Mouse (Mus musculus) bone marrow, adult 2 months (tissue): Measurements from ENCODE around the gene Pus10. TPM values are rescaled to one million over a fixed set of nuclear protein-coding genes. Genes with fewer than 3 reads are reported as not detected.
A peak's percentile ranks its signal among the peaks of the same experiment; 100 is the strongest.

Experiments
- H3K27ac ChIP-seq: fragments of 200-500 bp; 2 replicates; pipeline ENCODE4 v1.5.1; 2012; ENCODE audit warnings: low read depth, mild to moderate bottlenecking, control low read depth, inconsistent platforms, low read length; ENCODE audit not compliant: control insufficient read depth, poor library complexity, insufficient read depth
- H3K4me1 ChIP-seq: fragments of 200-500 bp; 2 replicates; pipeline ENCODE4 v1.6.1; 2011; ENCODE audit warnings: low read length; ENCODE audit not compliant: control insufficient read depth, insufficient read depth
- H3K4me3 ChIP-seq: fragments of 200-500 bp; replicated peaks from 2 replicates; pipeline ENCODE3; 2011; ENCODE audit warnings: mild to moderate bottlenecking, low read depth, low read length, control low read depth; ENCODE audit not compliant: control insufficient read depth
- CTCF ChIP-seq: fragments of 200-500 bp; IDR thresholded peaks from 2 replicates; pipeline ENCODE4 v1.5.1; 2011; ENCODE audit warnings: low read length, control low read depth; ENCODE audit not compliant: control insufficient read depth, insufficient read depth
- POLR2A ChIP-seq: fragments of 200-500 bp; IDR thresholded peaks from 2 replicates; pipeline ENCODE4 v1.6.1; 2011; ENCODE audit warnings: low read depth, mild to moderate bottlenecking, control low read depth, low read length, borderline replicate concordance; ENCODE audit not compliant: control insufficient read depth
- whole genome bisulfite sequencing: fragments of 180-500 bp; shearing (Covaris S2); methylation state at CpG from one replicate; pipeline ENCODE4 v1.1.7; 2018; 5-methylcytosine and 5-hydroxymethylcytosine counted together
- polyA plus RNA-seq: library from polyadenylated mRNA; stranded (reverse); fragments of >200 nt; gene quantifications from 2 replicates; pipeline ENCODE4 v1.2.4, GENCODE M21; 2011; ENCODE audit warnings: low replicate concordance; ENCODE audit not compliant: missing spikeins, insufficient read depth, insufficient read length

Gene Pus10
- polyA plus RNA-seq: 9.9 and 12.0 TPM in 2 replicates

DNA sequence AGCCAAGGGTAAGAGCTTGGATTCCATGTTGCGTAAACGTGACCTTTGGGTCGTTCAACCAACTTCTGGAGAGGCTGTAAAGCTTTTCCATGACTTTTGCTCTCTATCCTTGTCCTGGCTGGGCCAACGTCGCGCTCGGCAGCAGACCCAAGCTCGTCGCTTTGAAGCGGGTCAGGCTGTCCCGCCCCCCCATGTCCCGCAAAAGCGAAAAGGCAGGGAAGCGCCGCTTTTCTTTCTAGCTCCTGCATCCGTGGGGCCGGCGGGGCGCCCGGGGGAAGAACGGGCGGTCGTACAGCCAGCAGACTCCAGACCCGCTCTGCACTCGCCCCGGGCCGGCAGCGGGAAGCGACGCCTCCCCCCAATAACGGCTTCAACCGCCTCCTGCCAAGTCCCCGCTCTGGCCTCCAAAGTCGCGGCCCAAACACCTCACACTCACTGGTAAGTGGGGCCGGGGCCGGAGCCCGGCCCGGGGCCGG, at the start of gene Pus10:
TSS of gene Pus10 (plus strand) at position 364 of the 476 bp plus-strand sequence.
- TF ChIP-seq POLR2A (no peak), CTCF (no peak)
- no peaks in the 10 kb centered on the region; the same call in 1 of the 2 replicates for H3K4me1 ChIP-seq
- peak within 1 kb of the TSS; percentile 94 for H3K4me3 ChIP-seq
- H3K27ac ChIP-seq: peak within 1 kb of the TSS; percentile 91
- WGBS: under 1% methylated on average over 40 of the region's 40 CpGs

DNA sequence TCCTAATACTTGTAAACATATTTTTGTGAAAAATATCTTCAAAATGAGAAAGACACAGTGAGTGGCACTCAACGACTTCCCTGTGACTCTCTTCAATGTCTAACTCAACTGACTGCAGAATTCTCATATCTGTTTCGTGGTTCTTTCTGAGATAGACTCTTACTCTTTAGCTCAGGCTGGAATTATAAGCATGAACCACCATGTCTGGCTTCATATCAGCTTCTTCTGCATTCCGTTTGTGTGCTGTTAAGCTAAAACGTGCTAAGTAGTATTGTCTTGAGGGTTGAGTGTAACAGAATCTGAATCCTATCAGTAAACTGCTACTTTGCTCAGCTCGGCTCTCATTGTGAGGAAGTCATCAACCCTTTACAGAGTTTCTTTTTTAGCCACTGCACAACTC, 46.5 kb upstream of the Pus10 start:
- Histone ChIP-seq H3K27ac (no peak overlapping the region), H3K4me1 (no peaks in the 10 kb centered on the region), H3K4me3 (no peak overlapping the region)
- TF ChIP-seq POLR2A (no peak), CTCF (no peak)
- 66% methylated on average over 5 of the region's 5 CpGs for WGBS

- peaks cover 2% of the 10 kb centered on the region for H3K4me1 ChIP-seq
- H3K4me3 ChIP-seq: no peak overlapping the region
- no peak for TF ChIP-seq POLR2A
- TF ChIP-seq CTCF: no peak
- H3K27ac ChIP-seq: no peak overlapping the region
Observed at GRCm38 (mm10) chr11:23630664-23631063, 34.8 kb upstream of the Pus10 start.

DNA sequence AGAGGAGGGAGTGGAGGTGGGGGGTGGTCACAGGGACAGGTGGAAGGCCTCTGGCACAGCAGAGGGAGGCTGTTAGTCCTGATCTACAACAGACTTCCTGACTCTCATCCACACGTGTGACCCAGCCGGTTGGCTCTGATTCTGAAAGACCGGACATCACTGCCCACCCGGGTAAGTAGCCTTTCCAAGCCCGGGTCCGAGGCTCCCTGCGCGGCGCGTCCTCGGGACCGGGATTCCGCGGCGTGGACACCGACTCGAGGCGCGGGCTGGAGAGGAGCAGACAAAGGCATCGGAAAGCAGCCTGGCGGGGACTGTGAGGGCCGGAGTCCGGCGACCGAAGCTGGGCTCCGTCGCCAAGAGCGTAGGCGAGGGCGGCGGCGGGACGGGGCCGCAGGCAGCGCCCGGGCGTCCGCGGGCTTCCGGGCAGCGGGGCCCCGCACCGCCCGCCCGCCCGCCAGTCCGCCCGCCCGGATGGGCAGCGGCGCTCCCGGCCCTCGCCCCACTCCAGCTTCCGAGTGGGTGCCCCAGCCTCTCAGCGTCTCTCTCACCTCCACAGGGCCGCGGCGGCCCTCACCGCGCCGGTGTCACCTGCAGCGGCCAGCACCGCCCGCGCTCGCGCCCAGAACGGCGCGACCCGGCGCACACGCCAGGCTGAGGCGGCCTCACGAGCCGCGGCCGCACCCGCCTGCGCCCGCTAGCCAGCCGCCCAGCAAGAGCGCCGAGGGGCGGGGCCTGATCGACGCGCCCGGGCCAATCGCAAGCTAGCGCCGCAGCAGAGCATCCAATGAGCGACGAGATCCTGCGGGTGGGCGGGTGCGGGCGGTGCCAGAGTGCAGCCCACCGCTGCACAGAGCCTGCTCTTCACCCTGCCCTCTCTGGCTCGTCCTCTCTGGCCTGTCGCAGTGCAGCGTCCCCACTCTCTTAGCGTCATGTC, 32.3 kb upstream of the Pus10 start, which contains the start of gene 0610010F05Rik:
TSS of gene 0610010F05Rik (minus strand) at position 695 of the 934 bp plus-strand sequence.
- WGBS: under 1% methylated on average over 100 of the region's 103 CpGs
- Histone ChIP-seq H3K4me3 (peak within 1 kb of the TSS; percentile 72), H3K27ac (peak within 1 kb of the TSS; percentile 70; the same call in 1 of the 2 replicates), H3K4me1 (peaks cover 2% of the 10 kb centered on the region)
- TF ChIP-seq CTCF (no peak), POLR2A (peak; percentile 84; the same call in 1 of the 2 replicates)

- 8% methylated on average over 7 of the region's 7 CpGs for WGBS
- Histone ChIP-seq H3K4me3 (peak overlapping the region; percentile 47), H3K4me1 (peaks cover 2% of the 10 kb centered on the region), H3K27ac (no peak overlapping the region)
- TF ChIP-seq CTCF: no peak
- TF ChIP-seq POLR2A: no peak
Observed at GRCm38 (mm10) chr11:23633879-23634215, 31.6 kb upstream of the Pus10 start.

- WGBS: 75% methylated on average over 8 of the region's 8 CpGs
Observed at GRCm38 (mm10) chr11:23634573-23634972, 30.9 kb upstream of the Pus10 start.

DNA sequence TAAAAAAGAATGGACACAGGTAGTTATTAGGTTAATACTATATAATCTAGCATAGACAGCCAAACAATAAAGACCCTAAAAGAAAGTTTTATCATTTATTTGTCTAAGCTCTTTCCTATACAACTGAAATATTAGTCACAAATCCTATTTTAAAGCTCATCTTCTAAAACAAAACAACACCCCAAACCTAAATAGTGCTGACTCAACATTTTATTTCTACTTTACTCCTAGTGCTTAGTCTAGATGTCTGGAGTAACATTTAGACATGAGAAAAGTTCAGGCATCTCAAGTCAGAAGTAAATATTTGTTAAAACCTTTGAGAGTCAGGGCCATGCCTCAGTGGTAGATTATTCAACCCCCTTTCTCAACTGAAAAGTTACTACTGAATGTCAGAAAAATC, 18.0 kb upstream of the Pus10 start:
- no peak overlapping the region for H3K27ac ChIP-seq
- no peak for TF ChIP-seq POLR2A
- TF ChIP-seq CTCF: no peak
- no peak overlapping the region for H3K4me3 ChIP-seq
- H3K4me1 ChIP-seq: no peaks in the 10 kb centered on the region

More at GRCm38 (mm10) chr11:23634573-23634972, 30.9 kb upstream of the Pus10 start:
- Histone ChIP-seq H3K27ac (no peak overlapping the region), H3K4me1 (peaks cover 2% of the 10 kb centered on the region), H3K4me3 (no peak overlapping the region)
- TF ChIP-seq CTCF: no peak
- TF ChIP-seq POLR2A: no peak

- 78% methylated on average over 3 of the region's 3 CpGs for WGBS
- Histone ChIP-seq H3K4me1 (no peaks in the 10 kb centered on the region), H3K4me3 (no peak overlapping the region), H3K27ac (no peak overlapping the region)
- TF ChIP-seq POLR2A (no peak), CTCF (no peak)
Observed at GRCm38 (mm10) chr11:23647835-23648234, 17.6 kb upstream of the Pus10 start.

GRCm38 (mm10) chr11:23653666-23654065, 11.8 kb upstream of the Pus10 start:
- no peaks in the 10 kb centered on the region for H3K4me1 ChIP-seq
- no peak overlapping the region for H3K27ac ChIP-seq
- TF ChIP-seq CTCF (no peak), POLR2A (no peak)
- no peak overlapping the region for H3K4me3 ChIP-seq
- WGBS: 72% methylated on average over 3 of the region's 3 CpGs
